Mouse (Mus musculus) liver, embryonic 13.5 days (tissue): ENCODE data around the gene Nsmf. TPM values are rescaled to one million over a fixed set of nuclear protein-coding genes. Genes with fewer than 3 reads are reported as not detected.

Source experiments
- ATAC-seq: fragments of 200-750 bp; cut with Nextera tagmentation; 2 replicates; pipeline ENCODE4 v1.8.0; 2017; ENCODE audit warnings: low read depth, mild to moderate bottlenecking, moderate number of reproducible peaks, moderate library complexity
- DNase-seq: peaks from one replicate; pipeline ENCODE4 v3.0.0; 2022
- H3K27ac ChIP-seq: fragments of 300-500 bp; sonication (generic); 2 replicates; pipeline ENCODE4 v1.5.1; 2015; ENCODE audit warnings: moderate library complexity, mild to moderate bottlenecking, inconsistent platforms
- H3K27me3 ChIP-seq: fragments of 300-500 bp; sonication (generic); 2 replicates; pipeline ENCODE4 v1.6.1; 2015; ENCODE audit warnings: mild to moderate bottlenecking, inconsistent platforms
- H3K36me3 ChIP-seq: fragments of 300-500 bp; sonication (generic); 2 replicates; pipeline ENCODE4 v1.6.1; 2015; ENCODE audit warnings: mild to moderate bottlenecking, inconsistent platforms
- H3K4me1 ChIP-seq: fragments of 300-500 bp; sonication (generic); replicated peaks from 2 replicates; pipeline ENCODE4 v1.6.1; 2015; ENCODE audit warnings: inconsistent platforms
- H3K4me2 ChIP-seq: fragments of 300-500 bp; sonication (generic); 2 replicates; pipeline ENCODE4 v1.6.1; 2015; ENCODE audit warnings: inconsistent platforms, mild to moderate bottlenecking, moderate library complexity
- H3K4me3 ChIP-seq: fragments of 300-500 bp; sonication (generic); replicated peaks from 2 replicates; pipeline ENCODE4 v1.5.1; 2015; ENCODE audit warnings: mild to moderate bottlenecking, inconsistent platforms
- H3K9ac ChIP-seq: fragments of 300-500 bp; sonication (generic); 2 replicates; pipeline ENCODE4 v1.6.1; 2015; ENCODE audit warnings: mild to moderate bottlenecking, inconsistent platforms
- H3K9me3 ChIP-seq: fragments of 300-500 bp; sonication (generic); replicated peaks from 2 replicates; pipeline ENCODE4 v1.6.1; 2016; ENCODE audit warnings: inconsistent platforms
- WGBS: fragments of 180-500 bp; shearing (Covaris S2); methylation state at CpG from one replicate; pipeline ENCODE4 v1.1.7; 2015; ENCODE audit not compliant: insufficient replicate concordance; 5-methylcytosine and 5-hydroxymethylcytosine counted together
- polyA plus RNA-seq: library from polyadenylated mRNA; unstranded; fragments of >200 nt; fragmentation: Nextera tagmentation; extraction: Ambion mirVana; gene quantifications from 2 replicates; pipeline ENCODE4 v1.2.1, GENCODE M21; 2015

Gene Nsmf
- polyA plus RNA-seq, 1 experiment from 2014 or later = 8.0 TPM

- ATAC-seq = no peak
- Histone ChIP-seq H3K4me2 (no peak overlapping the region), H3K36me3 (no peaks in the 10 kb centered on the region), H3K4me3 (no peak overlapping the region), H3K27ac (no peak overlapping the region), H3K27me3 (peaks cover 18% of the 10 kb centered on the region), H3K4me1 (no peaks in the 10 kb centered on the region; the same call in 1 of the 2 replicates), H3K9ac (no peak overlapping the region), H3K9me3 (no peaks in the 10 kb centered on the region)
- no peak for DNase-seq
- WGBS = 69% methylated on average over 5 of the region's 5 CpGs
These were observed 31.4 kb downstream of the Nsmf start for GRCm38 (mm10) chr2:25085571-25085970.

DNA sequence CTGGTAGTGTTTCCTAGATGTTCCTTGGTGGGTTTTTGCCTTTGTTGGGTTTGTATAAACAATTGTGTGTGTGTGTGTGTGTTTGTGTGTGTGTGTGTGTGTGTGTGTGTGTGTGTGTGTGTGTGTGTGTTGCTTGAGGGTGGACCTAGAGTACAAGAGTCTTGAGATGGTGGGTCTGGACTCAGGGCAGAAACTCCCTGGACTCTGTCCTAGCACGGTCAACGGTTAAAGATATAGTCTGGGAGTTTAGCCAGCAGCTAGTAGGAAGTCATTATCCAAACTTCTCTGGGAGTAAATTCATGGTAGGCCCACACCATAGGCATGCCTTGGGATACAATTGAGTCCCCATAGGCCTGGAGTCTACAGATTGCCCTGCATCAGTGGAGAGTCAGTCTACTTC lies 33.7 kb downstream of the Nsmf start:
- 96% methylated on average over 2 of the region's 2 CpGs for WGBS
- ATAC-seq (no peak), DNase-seq (no peak)
- Histone ChIP-seq H3K4me1 (no peaks in the 10 kb centered on the region), H3K36me3 (no peaks in the 10 kb centered on the region), H3K27ac (no peak overlapping the region), H3K27me3 (peaks cover 12% of the 10 kb centered on the region), H3K4me2 (no peak overlapping the region), H3K9me3 (no peaks in the 10 kb centered on the region), H3K9ac (no peak overlapping the region), H3K4me3 (no peak overlapping the region)

DNA sequence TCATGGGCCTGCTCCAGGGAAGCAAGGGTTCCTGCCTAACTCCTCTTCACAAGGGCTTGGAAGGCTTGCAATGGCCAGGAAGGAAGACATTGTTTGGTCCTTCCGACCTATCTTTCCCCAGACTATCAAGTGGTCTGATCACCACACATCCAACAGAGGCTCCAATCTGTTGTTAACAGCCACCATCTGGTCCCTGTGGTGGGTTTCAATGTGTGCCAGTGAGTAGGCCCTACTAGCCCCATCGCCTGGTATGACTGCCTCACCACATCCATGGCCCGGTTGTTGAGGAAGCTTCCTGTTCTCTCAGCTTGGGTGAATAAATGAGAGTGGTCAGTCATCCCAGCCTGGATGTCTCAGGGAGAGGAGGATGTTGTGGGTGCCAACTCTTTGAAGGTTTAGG lies 34.5 kb downstream of the Nsmf start:
- H3K4me3 ChIP-seq = no peak overlapping the region
- H3K4me1 ChIP-seq = no peaks in the 10 kb centered on the region
- peaks cover 10% of the 10 kb centered on the region for H3K27me3 ChIP-seq
- H3K4me2 ChIP-seq = no peak overlapping the region
- no peak for DNase-seq
- WGBS = 57% methylated on average over 3 of the region's 3 CpGs
- no peak overlapping the region for H3K27ac ChIP-seq
- no peaks in the 10 kb centered on the region for H3K36me3 ChIP-seq
- H3K9ac ChIP-seq = no peak overlapping the region
- no peak for ATAC-seq
- H3K9me3 ChIP-seq = no peaks in the 10 kb centered on the region

DNA sequence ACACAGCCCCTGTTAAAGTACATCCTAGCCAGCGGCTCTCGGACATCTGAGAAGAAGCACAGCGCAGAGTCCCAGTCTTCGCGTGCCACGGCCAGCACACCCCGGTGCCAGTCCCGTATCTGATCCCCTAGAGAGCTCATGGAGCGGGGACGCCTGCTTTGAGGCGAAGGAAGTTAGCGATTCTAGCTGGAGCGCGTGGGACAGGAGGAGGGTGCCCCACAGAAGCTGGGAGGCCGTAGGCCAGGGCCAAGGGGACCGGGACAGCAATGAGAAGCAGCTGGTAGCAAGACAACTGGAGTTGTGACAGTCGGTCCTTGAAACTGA lies 40.6 kb downstream of the Nsmf start:
- Histone ChIP-seq H3K27ac (no peak overlapping the region), H3K4me2 (peak overlapping the region; percentile 51), H3K9me3 (no peaks in the 10 kb centered on the region), H3K9ac (peak overlapping the region; percentile 22; the same call in 1 of the 2 replicates), H3K36me3 (no peaks in the 10 kb centered on the region), H3K4me1 (peaks cover 23% of the 10 kb centered on the region), H3K4me3 (peak overlapping the region; percentile 34), H3K27me3 (peaks cover 20% of the 10 kb centered on the region)
- peak; percentile 42 for ATAC-seq
- no peak for DNase-seq
- WGBS = 51% methylated on average over 17 of the region's 17 CpGs

- peak within 1 kb of the TSS; percentile 51 for H3K4me2 ChIP-seq
- peak; percentile 49 for DNase-seq
- no peaks in the 10 kb centered on the region for H3K36me3 ChIP-seq
- H3K9me3 ChIP-seq = no peaks in the 10 kb centered on the region
- H3K27me3 ChIP-seq = peaks cover 20% of the 10 kb centered on the region
- H3K4me3 ChIP-seq = peak within 1 kb of the TSS; percentile 34
- peak within 1 kb of the TSS; percentile 22; the same call in 1 of the 2 replicates for H3K9ac ChIP-seq
- 41% methylated on average over 28 of the region's 28 CpGs for WGBS
- ATAC-seq = peak; percentile 78
- no peak within 1 kb of the TSS for H3K27ac ChIP-seq
- peaks cover 23% of the 10 kb centered on the region for H3K4me1 ChIP-seq
These were observed 41.1 kb downstream of the Nsmf start, which contains the start of gene Noxa1 for GRCm38 (mm10) chr2:25095109-25095850. Noxa1 (minus strand) TSS chr2:25095149.

DNA sequence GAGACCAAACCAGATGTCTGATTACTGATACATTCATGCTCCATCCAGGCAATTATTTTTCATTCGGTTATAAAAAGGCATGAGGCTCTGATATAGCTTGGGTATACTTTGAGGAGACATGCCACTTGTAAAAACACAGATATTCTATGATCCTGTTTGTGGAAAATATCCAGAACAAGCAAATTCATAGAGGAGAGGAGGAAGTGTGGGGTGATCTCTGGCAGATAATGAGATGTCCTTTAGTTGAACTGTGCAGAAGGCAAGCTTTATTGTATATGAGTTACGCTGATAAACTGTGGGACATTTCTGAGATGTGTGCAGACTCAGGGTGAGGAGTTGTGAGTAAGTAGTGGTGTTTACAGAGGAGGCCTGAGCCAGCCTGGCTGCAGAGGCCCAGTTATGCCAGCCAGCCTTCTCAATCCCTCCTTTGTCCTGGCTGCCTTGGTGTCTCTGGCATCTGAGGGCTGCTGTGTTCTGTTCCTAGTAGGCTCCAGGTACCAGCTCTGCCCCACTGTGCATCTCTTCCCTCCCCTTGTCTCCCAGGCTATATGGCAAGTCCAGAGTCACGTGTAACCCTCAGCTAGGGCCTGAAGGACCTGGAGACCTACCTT lies 44.0 kb downstream of the Nsmf start:
- H3K4me3 ChIP-seq = no peak overlapping the region
- whole genome bisulfite sequencing = 58% methylated on average over 3 of the region's 3 CpGs
- H3K27ac ChIP-seq = no peak overlapping the region
- peaks cover 23% of the 10 kb centered on the region for H3K4me1 ChIP-seq
- H3K9ac ChIP-seq = no peak overlapping the region
- ATAC-seq = no peak
- peaks cover 12% of the 10 kb centered on the region for H3K27me3 ChIP-seq
- H3K36me3 ChIP-seq = no peaks in the 10 kb centered on the region
- H3K4me2 ChIP-seq = no peak overlapping the region
- no peak for DNase-seq
- H3K9me3 ChIP-seq = no peaks in the 10 kb centered on the region

- H3K27me3 ChIP-seq = peaks cover 8% of the 10 kb centered on the region; the same call in 1 of the 2 replicates
- H3K9me3 ChIP-seq = no peaks in the 10 kb centered on the region
- peaks cover 23% of the 10 kb centered on the region for H3K4me1 ChIP-seq
- 44% methylated on average over 5 of the region's 5 CpGs for WGBS
- no peak overlapping the region for H3K27ac ChIP-seq
- ATAC-seq = no peak
- H3K4me3 ChIP-seq = no peak overlapping the region
- H3K4me2 ChIP-seq = no peak overlapping the region
- no peak for DNase-seq
- no peak overlapping the region for H3K9ac ChIP-seq
- H3K36me3 ChIP-seq = no peaks in the 10 kb centered on the region
These were observed 44.8 kb downstream of the Nsmf start for GRCm38 (mm10) chr2:25098956-25099355.

DNA sequence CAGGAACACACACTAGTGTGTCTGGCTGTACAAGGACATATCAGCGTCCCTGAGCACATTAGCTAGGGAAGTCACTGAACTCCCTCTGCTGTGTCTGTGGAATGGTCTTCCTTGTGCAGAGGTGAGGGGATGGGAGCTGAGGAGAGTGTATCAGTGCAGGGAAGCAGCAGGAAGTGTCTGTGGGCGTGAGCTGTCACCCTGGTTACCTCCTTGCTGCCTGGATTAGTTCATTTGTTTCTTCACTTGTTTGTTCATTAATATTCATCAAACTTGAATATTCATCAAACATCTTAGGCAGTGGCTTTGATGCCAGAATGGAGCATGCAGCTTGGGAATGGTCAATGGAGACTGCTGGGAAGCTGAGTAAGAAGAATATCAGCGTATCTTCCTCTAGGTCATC lies 45.5 kb downstream of the Nsmf start:
- DNase-seq = no peak
- Histone ChIP-seq H3K4me2 (no peak overlapping the region), H3K27ac (no peak overlapping the region), H3K4me1 (peaks cover 18% of the 10 kb centered on the region), H3K9me3 (no peaks in the 10 kb centered on the region), H3K9ac (no peak overlapping the region), H3K36me3 (no peaks in the 10 kb centered on the region), H3K27me3 (peaks cover under 1% of the 10 kb centered on the region; the same call in 1 of the 2 replicates), H3K4me3 (no peak overlapping the region)
- 59% methylated on average over 3 of the region's 3 CpGs for WGBS
- no peak for ATAC-seq

- no peaks in the 10 kb centered on the region for H3K36me3 ChIP-seq
- H3K4me2 ChIP-seq = no peak overlapping the region
- WGBS = 81% methylated on average over 2 of the region's 2 CpGs
- no peaks in the 10 kb centered on the region for H3K27me3 ChIP-seq
- H3K4me1 ChIP-seq = peaks cover 21% of the 10 kb centered on the region
- H3K9ac ChIP-seq = no peak overlapping the region
- no peak overlapping the region for H3K4me3 ChIP-seq
- DNase-seq = no peak
- ATAC-seq = no peak
- no peak overlapping the region for H3K27ac ChIP-seq
- H3K9me3 ChIP-seq = no peaks in the 10 kb centered on the region
These were observed 50.0 kb downstream of the Nsmf start for GRCm38 (mm10) chr2:25104122-25104521.

GRCm38 (mm10) chr2:25106045-25106444 lies 51.9 kb downstream of the Nsmf start:
- no peaks in the 10 kb centered on the region for H3K36me3 ChIP-seq
- ATAC-seq (peak; percentile 65; the same call in 1 of the 2 replicates), DNase-seq (no peak)
- H3K4me3 ChIP-seq = no peak overlapping the region
- H3K9me3 ChIP-seq = no peaks in the 10 kb centered on the region
- H3K4me1 ChIP-seq = peaks cover 38% of the 10 kb centered on the region
- H3K27ac ChIP-seq = peak overlapping the region; percentile 58
- no peak overlapping the region for H3K9ac ChIP-seq
- H3K4me2 ChIP-seq = no peak overlapping the region
- 9% methylated on average over 3 of the region's 3 CpGs for WGBS
- H3K27me3 ChIP-seq = no peaks in the 10 kb centered on the region

DNA sequence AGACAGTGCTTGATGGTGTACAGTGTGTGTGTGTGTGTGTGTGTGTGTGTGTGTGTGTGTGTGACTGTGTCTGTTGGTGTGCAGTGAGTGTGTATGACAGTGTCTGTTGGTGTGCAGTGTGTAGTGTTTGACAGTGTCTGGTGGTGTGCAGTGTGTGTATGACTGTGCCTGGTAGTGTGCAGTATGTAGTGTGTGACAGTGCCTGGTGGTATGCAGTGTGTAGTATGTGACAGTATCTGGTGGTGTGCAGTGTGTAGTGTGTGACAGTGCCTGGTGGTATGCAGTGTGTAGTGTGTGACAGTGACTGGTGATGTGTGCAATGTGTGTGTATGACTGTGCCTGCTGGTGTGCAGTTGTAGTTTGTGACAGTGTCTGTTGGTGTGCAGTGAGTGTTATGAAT lies 55.3 kb downstream of the Nsmf start:
- no peak overlapping the region for H3K9ac ChIP-seq
- H3K27ac ChIP-seq = no peak overlapping the region
- no peak for DNase-seq

More for the DNA sequence above, 55.3 kb downstream of the Nsmf start:
- Histone ChIP-seq H3K9me3 (no peaks in the 10 kb centered on the region), H3K4me3 (no peak overlapping the region), H3K4me2 (no peak overlapping the region), H3K4me1 (peaks cover 61% of the 10 kb centered on the region), H3K27me3 (no peaks in the 10 kb centered on the region), H3K36me3 (no peaks in the 10 kb centered on the region)
- ATAC-seq = no peak
